Mouse (Mus musculus) kidney, adult 2 months (tissue): ENCODE measurements around the gene Zbtb2.

Source experiments
- CTCF ChIP-seq: fragments of 200-500 bp; conservative IDR thresholded peaks from 2 replicates; pipeline ENCODE4 v1.5.1; 2011; ENCODE audit warnings: low read depth, mild to moderate bottlenecking, control low read depth, low read length, moderate library complexity, mixed read lengths; ENCODE audit not compliant: insufficient read depth, insufficient read length
- POLR2A ChIP-seq: fragments of 200-500 bp; IDR thresholded peaks from one replicate; pipeline ENCODE4 v1.6.1; 2011; ENCODE audit warnings: low read depth, low read length, control low read depth

DNA sequence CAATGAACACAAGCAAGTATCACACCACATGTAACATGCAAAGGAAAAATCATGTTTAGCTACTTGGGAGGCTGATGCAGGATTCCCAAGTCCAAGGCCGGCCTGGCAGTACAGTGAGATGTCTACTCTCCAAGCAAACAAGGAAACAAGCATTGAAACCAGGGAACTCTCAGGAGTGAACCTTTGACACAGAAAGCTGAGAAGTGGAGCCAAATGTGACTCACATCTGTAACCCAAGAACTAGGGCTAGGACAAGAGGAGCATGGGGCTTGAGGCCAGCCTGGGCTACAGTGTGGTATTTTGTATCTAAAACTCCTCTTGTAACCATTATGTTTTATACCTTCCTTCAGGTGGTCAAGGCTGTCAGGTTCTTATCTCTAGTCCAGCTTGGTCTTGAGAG, 19.3 kb upstream of the Zbtb2 start:
- no peak for TF ChIP-seq CTCF
- TF ChIP-seq POLR2A = no peak
